Mouse (Mus musculus) c-Kit-negative CD71-positive TER-119-positive erythroid progenitor cells, embryonic 14.5 days (primary cell): Measurements from ENCODE around the gene Gm9922.

Source experiments
- DNase-seq: peaks from one replicate; pipeline ENCODE4 v3.0.0-alpha.2; 2013; ENCODE audit warnings: low read depth, low spot score

Gm9922 gene

DNA sequence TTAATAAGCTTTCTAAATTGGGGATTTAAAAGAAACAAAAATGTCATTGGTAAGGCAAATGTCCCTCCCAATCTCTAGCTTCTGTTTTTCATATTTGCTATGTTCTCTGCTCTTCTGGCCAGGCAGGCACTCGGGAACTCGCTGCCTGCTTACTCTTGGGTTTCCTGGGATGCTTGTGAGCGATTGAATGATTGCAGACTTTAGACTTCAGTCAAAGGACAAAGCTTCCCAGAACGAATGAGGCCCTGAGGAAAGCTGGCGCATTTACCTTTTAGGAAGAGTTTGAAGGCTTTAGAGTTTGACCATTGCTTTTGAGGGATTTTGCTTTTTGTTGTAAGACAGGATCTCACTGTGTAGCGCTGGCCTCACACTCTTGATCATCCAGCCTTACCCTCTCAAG lies 41.9 kb downstream of the Gm9922 start:
- DNase-seq, result no peak
